Mouse (Mus musculus): ENCODE measurements at regions not wholly inside any gene's neighbourhood (a gene's known extent, or its start where the extent isn't known, plus 50 kb on each side); places are given as distances from the start of the nearest gene placed in this dataset.

DNA sequence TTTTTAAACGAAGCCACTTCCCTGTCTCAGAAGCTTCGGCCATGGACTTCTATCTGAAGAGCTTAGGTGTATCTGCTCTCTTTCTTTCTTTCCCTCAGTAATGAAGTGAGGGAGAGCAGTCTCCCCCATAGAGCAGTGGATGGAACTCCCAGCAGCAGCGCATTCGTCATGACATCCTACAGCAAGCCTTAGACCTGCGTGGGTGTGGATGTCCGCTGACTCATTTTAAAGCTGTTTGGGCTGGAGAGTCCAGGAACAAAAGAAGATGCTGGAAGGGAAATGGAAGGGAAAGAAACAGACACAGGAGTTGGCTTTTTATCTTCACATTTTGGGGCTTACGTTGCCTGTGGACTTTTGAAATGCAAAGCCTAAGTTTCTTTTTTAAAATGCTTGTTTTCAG is 190.3 kb upstream of the Arhgap24 start:
- no peak for DNase-seq

DNA sequence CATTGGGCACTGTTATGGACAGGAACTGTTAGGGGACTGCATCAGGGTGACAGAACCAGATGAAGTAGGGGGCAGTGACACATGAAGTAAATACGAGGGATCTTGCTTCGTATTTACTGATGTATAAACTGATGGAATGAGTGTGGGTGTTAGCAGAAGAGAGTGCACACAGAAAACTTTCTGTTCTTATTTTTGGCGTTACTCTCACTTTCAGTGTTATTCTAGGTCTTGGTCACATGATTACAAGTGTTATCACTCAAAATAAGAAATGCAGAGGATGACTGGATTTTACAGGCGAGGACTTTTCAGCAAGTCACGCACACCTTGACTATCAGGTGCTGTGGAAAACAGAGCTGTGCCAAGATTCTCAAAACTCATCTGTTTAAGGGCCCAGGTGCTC is 185.6 kb upstream of the Arhgap24 start:
- DNase-seq, result no peak

GRCm38 (mm10) chr5:102306309-102306708 is 174.9 kb upstream of the Arhgap24 start:
- no peak for DNase-seq

GRCm38 (mm10) chr5:102306718-102307117 is 174.5 kb upstream of the Arhgap24 start:
- DNase-seq, result no peak

- DNase-seq, result no peak
Observed at GRCm38 (mm10) chr5:102311570-102311969, 169.6 kb upstream of the Arhgap24 start.

GRCm38 (mm10) chr5:102328197-102328784 is 152.9 kb upstream of the Arhgap24 start:
- DNase-seq, result no peak

DNA sequence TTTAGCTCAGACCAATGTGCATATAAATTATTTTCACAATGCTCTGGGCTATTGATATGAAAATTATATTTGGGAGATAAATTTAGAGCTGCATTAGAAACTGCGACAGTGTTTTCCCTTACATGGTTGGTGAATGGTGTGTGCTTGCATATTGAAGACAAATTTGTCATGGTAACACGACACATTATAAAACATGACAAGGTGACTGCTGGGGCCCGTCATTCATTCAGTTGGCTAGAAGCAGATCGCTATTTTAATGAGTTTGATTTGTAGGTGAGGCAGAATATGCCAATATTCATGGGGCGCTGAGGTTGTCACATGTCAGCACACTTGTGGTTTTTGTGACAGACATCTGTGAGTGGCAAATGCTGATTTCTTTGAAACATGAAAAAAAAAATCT is 147.3 kb upstream of the Arhgap24 start:
- DNase-seq, result no peak

GRCm38 (mm10) chr5:102334442-102335197 is 146.6 kb upstream of the Arhgap24 start:
- no peak for DNase-seq

DNA sequence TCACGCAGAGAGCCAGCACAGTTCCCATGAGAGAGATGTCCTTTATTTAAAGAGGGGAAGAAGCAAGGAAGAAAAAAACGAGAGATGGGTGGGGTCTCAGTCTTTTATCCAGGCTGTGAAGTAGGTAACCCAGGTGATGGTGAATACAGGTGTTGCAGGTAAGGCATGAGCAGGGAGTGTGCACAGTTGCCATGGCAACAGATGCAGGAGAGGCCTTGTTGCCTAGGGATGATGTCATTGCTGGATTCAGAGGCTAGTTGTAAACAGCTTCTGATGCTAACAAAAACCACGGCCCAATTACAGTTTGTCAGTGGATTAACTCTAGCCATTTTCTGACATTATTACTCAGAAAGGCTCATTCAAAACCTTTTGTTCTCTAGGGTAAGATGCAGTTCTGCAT is 114.7 kb upstream of the Arhgap24 start:
- DNase-seq, result no peak

GRCm38 (mm10) chr5:102373309-102373971 is 107.8 kb upstream of the Arhgap24 start:
- no peak for DNase-seq

GRCm38 (mm10) chr5:102373972-102374755 is 107.0 kb upstream of the Arhgap24 start:
- DNase-seq, result no peak

GRCm38 (mm10) chr5:102375339-102375738 is 105.9 kb upstream of the Arhgap24 start:
- no peak for DNase-seq

DNA sequence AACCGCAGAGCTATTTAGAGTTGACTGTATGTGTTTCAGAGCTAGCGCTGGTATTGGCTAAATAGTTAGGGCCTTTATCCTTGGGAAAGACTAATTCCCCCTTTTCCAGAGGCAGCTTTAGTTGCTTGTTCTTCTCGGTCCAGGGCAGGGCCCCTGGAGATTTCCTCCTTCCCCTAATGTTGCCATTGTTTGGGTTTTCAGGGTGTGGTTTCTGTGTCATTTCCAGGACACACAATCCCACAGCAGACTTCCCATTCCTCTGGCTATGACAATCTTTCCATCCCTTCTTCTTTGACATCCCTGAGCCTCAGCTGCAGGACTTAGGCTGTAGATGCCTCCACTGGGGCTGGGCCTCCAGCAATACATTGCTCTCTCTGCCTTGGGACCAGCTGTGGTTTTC is 87.2 kb upstream of the Arhgap24 start:
- DNase-seq, result no peak

DNA sequence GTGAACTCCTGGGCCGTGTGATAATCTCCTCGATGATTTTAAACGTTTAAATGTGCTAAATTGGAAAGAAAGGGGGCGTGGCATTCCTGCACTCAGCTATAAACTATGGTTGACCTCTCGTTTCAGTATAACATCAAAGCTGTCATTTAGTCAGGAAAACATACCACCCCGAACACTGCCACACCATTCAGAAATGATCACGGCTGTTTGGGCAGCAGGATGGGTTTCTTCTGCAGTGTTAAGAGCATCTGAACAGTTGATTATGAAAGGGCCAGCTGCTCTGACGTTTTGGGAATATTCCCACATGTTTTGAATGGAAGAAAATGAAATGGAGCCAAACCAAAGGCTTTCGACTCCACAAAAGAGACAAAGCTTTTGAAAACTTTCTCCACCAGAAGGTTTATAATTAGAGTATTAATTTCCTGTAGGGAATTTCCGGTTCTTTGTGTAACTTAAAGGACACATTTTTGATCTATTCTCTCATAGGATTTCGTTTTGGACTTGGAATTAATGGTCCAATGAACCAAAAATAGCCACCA is 85.5 kb upstream of the Arhgap24 start:
- DNase-seq, result no peak

DNA sequence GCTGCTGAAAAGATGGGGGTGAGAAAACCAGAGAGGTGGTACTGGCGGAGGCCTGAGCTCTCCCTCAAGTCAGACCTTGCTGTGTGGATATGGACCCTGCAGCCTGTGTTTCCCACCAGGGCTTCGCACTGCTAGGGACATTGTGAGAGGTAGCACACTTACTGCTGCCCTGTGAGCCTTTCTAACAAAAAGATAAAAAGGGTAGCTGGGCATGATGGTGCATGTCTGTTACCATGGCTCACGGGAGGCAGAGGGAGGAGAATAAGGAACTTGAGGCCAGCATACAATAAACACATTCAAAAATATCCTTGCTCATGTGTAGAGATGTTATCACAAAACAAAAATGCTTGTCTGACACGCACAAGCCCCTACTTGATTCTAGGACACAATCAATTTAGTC is 82.2 kb upstream of the Arhgap24 start:
- no peak for DNase-seq

GRCm38 (mm10) chr5:102417642-102418041 is 63.5 kb upstream of the Arhgap24 start:
- no peak for DNase-seq

GRCm38 (mm10) chr5:102419089-102419488 is 62.1 kb upstream of the Arhgap24 start:
- peak; percentile 26 for DNase-seq

DNA sequence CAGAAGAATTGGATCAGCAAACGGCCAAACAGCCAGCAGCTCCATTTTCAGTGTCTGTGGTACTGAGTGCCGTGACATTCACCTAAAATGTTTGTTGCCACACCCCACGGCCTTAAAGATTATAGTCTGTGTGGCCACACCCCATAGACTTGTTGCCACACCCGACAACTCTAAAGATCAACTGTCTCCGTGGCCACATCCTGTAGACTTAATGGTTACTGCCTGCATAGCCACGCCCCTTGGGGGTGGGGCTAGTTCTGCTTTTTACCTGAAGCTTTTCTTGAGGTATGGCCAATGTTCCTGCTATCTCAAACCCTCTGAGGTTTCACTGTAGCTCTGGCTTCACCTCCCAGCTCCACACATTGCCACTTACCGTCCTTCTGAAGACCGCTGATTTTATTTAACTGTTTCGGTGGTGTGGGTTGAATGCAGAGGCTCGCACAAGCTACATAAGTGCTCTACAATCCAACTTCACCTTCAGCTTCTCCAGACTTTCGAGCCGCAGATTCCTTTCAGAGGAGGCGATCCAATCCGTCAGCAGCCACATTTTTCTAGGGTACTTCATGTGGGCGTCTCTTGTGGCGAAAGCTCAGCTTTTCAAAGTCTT is 56.5 kb upstream of the Arhgap24 start:
- DNase-seq, result no peak

DNA sequence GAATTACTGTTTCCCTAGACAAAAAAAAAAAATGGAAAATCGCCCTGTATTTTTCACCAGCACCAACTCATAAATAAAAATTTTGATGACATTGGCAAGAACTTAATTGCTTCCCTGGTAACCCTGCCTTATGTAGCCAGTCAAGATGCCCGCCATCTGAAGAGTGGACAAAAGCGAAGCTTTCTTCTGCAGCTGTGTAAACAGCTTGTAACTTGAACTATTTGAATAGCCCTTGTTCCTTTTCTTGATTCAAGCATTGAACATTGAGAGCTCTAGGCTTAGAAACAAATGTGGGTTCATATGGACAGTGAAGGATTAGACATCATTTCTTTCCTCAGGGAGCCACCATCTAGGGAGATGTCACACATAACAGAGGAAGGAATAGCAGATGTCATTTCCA is 52.9 kb upstream of the Arhgap24 start:
- no peak for DNase-seq
